ENCODE assay signal across 39 mouse cellular contexts in genomic region chr5:25247036-25247435, GRCm38 (mm10). TPM values are rescaled to one million over a fixed set of nuclear protein-coding genes. Genes with fewer than 3 reads are reported as not detected.
DNase-seq lines count a peak whose midpoint lies in the region; ATAC-seq lines count a peak whose summit lies in the region.
"Had no signal": no experiment of that assay in that cellular context is flagged by ENCODE, and none has a peak within 500 bp of the region (broad histone marks: within the 10 kb centered on the region; RNA-seq: fewer than 3 reads in every experiment).

No protein-coding gene starts in this region.

- H3K36me3 ChIP-seq in liver, embryonic 15.5 days (replicated peaks) = peaks cover 3% of the 10 kb centered on the region; the same call in 1 of the 2 replicates
- no peaks in the 10 kb centered on the region for H3K36me3 ChIP-seq in liver, embryonic 11.5 days (ENCODE audit: control insufficient read depth, insufficient read depth, low read length)
- peaks cover 6% of the 10 kb centered on the region; the same call in 1 of the 2 replicates for H3K36me3 ChIP-seq in kidney, embryonic 14.5 days (ENCODE audit: control insufficient read depth, insufficient read depth, low read length)

- H3K4me2 ChIP-seq in liver, embryonic 15.5 days = no peak overlapping the region
- H3K4me2 ChIP-seq in liver, embryonic 11.5 days = no peak overlapping the region
- H3K4me2 ChIP-seq in kidney, embryonic 14.5 days (replicated peaks; ENCODE audit: low read depth, low read length) = no peak overlapping the region
- H3K4me2 ChIP-seq: embryonic facial prominence, embryonic 12.5 days; heart, embryonic 13.5 days; hindbrain, embryonic 14.5 days; lung, embryonic 14.5 days; stomach, embryonic 15.5 days had no signal

- no peaks in the 10 kb centered on the region for H3K27me3 ChIP-seq in liver, embryonic 15.5 days
- no peaks in the 10 kb centered on the region for H3K27me3 ChIP-seq in liver, embryonic 11.5 days (replicated peaks; ENCODE audit: control insufficient read depth, insufficient read depth, low read length)
- H3K27me3 ChIP-seq in kidney, embryonic 14.5 days (ENCODE audit: control insufficient read depth, insufficient read depth, low read length) = no peaks in the 10 kb centered on the region
- H3K27me3 ChIP-seq: CH12.LX; embryonic facial prominence, embryonic 12.5 days; heart, embryonic 13.5 days; stomach, embryonic 15.5 days had no signal

- H3K9me3 ChIP-seq in liver, embryonic 15.5 days (replicated peaks) = no peaks in the 10 kb centered on the region
- H3K9me3 ChIP-seq in liver, embryonic 11.5 days (ENCODE audit: control insufficient read depth, low read length) = no peaks in the 10 kb centered on the region
- H3K9me3 ChIP-seq in kidney, embryonic 14.5 days (ENCODE audit: control insufficient read depth, low read length) = no peaks in the 10 kb centered on the region
- H3K9me3 ChIP-seq: embryonic facial prominence, embryonic 12.5 days; heart, embryonic 13.5 days; stomach, embryonic 15.5 days had no signal

- 0 out of 2 replicates have a peak, but pooled peaks cover 4% of the 10 kb centered on the region for H3K4me1 ChIP-seq in liver, embryonic 15.5 days (replicated peaks)
- no peaks in the 10 kb centered on the region for H3K4me1 ChIP-seq in liver, embryonic 11.5 days (replicated peaks; ENCODE audit: control insufficient read depth, insufficient read depth, low read length)
- H3K4me1 ChIP-seq in kidney, embryonic 14.5 days (ENCODE audit: control insufficient read depth, insufficient read depth, low read length) = no peaks in the 10 kb centered on the region
- H3K4me1 ChIP-seq: embryonic facial prominence, embryonic 12.5 days had no signal

- DNase-seq in liver, embryonic 11.5 days (ENCODE audit: low spot score) = no peak
- peak; percentile 65 for DNase-seq in kidney, postnatal 14 days
- no peak for DNase-seq in adrenal gland, postnatal 4 days (ENCODE audit: low spot score in 2 of 2)
- DNase-seq in adrenal gland, postnatal 36 days = no peak
- no peak for DNase-seq in embryo, embryonic 10 days (ENCODE audit: low spot score)
- DNase-seq: adrenal gland, adult 2 months; cerebellum, adult 11 months; cerebellum, adult 9-10 months; cerebellum, postnatal 36 days; embryo, embryonic 11 days; gastrocnemius, postnatal 25 days; heart, adult 2 months; heart, postnatal 10 days; layer of hippocampus, postnatal 36 days; left cerebral cortex, postnatal 4 days; lung, embryonic 14.5 days; lung, postnatal 14 days; midbrain, embryonic 14.5 days; thymus, postnatal 14 days had no signal

- no peak for ATAC-seq in liver, embryonic 15.5 days (ENCODE audit: insufficient read depth)
- ATAC-seq in liver, embryonic 11.5 days (replicated peaks; ENCODE audit: low FRiP score) = no peak
- ATAC-seq in kidney, embryonic 14.5 days (ENCODE audit: low FRiP score, low TSS enrichment) = no peak
- ATAC-seq: activated CD4-positive, CD25-positive, alpha-beta regulatory T cell, adult 4 months; forebrain, embryonic 14.5 days; intestine, postnatal 0 days had no signal

- 58% methylated on average over 3 of the region's 3 CpGs for WGBS in liver, embryonic 15.5 days (ENCODE audit: insufficient replicate concordance)
- 74% methylated on average over 3 of the region's 3 CpGs for WGBS in liver, embryonic 11.5 days
- WGBS in kidney, embryonic 14.5 days = 79% methylated on average over 3 of the region's 3 CpGs

- H3K9ac ChIP-seq in liver, embryonic 15.5 days = no peak overlapping the region
- no peak overlapping the region for H3K9ac ChIP-seq in liver, embryonic 11.5 days (ENCODE audit: low read depth, low read length)
- no peak overlapping the region for H3K9ac ChIP-seq in kidney, embryonic 14.5 days (ENCODE audit: low read depth, low read length)
- H3K9ac ChIP-seq: embryonic facial prominence, embryonic 12.5 days; heart, embryonic 13.5 days; hindbrain, embryonic 14.5 days; lung, embryonic 14.5 days; stomach, embryonic 15.5 days had no signal

- peak overlapping the region; percentile 66 for H3K27ac ChIP-seq in liver, embryonic 15.5 days (replicated peaks)
- H3K27ac ChIP-seq in liver, embryonic 11.5 days (ENCODE audit: low read depth, low read length) = no peak overlapping the region
- peak overlapping the region; percentile 30; the same call in 1 of the 2 replicates for H3K27ac ChIP-seq in kidney, embryonic 14.5 days (ENCODE audit: low read depth, low read length)
- H3K27ac ChIP-seq: embryonic facial prominence, embryonic 12.5 days; heart, adult 2 months; heart, embryonic 13.5 days; hindbrain, embryonic 14.5 days; stomach, embryonic 15.5 days had no signal

- no peak overlapping the region for H3K4me3 ChIP-seq in liver, embryonic 15.5 days (replicated peaks)
- no peak overlapping the region for H3K4me3 ChIP-seq in liver, embryonic 11.5 days (ENCODE audit: low read depth, low read length)
- H3K4me3 ChIP-seq in kidney, embryonic 14.5 days (ENCODE audit: low read length) = no peak overlapping the region
- H3K4me3 ChIP-seq: embryonic facial prominence, embryonic 12.5 days; heart, adult 2 months; heart, embryonic 13.5 days; stomach, embryonic 15.5 days had no signal

RNA-seq across cellular contexts. Expression of gene E130116L18Rik, which starts 24.1 kb away (rescaled TPM):
- polyA plus RNA-seq in liver, embryonic 15.5 days (2015; fragmentation: Nextera tagmentation; extraction: Ambion mirVana) = not detected in 2 replicates
- polyA plus RNA-seq in liver, embryonic 11.5 days (2014; fragmentation: Nextera tagmentation; extraction: Ambion mirVana) = not detected in 2 replicates
- not detected in 2 replicates for polyA plus RNA-seq in kidney, embryonic 14.5 days (2014; fragmentation: Nextera tagmentation; extraction: Ambion mirVana)
- not detected for total RNA-seq in adrenal gland, postnatal 4 days (2021)
- total RNA-seq in adrenal gland, postnatal 36 days (2021) = not detected
- total RNA-seq: adrenal gland, adult 2 months; CH12.LX; ES-E14; gastrocnemius, adult 18-20 months; gastrocnemius, postnatal 25 days; heart, adult 2 months; heart, postnatal 10 days; hematopoietic stem cell, adult 5-6 weeks; layer of hippocampus, postnatal 36 days; left cerebral cortex, postnatal 4 days; monocyte, adult 5-6 weeks had no signal
- polyA plus RNA-seq: activated CD4-positive, CD25-positive, alpha-beta regulatory T cell, adult 4 months; adrenal gland, adult 2 months; C2C12; embryonic facial prominence, embryonic 12.5 days; forebrain, embryonic 14.5 days; frontal cortex, adult 2 months; heart, adult 2 months; heart, embryonic 13.5 days; hindbrain, embryonic 14.5 days; limb, embryonic 14.5 days; lung, embryonic 14.5 days; midbrain, embryonic 14.5 days; neural tube, embryonic 14.5 days; small intestine, adult 2 months; stomach, embryonic 15.5 days; urinary bladder, adult 2 months had no signal

RNA-seq across cellular contexts. Expression of gene Galnt11, which starts 25.3 kb away (rescaled TPM):
- 10.7 and 14.0 TPM in 2 replicates for polyA plus RNA-seq in liver, embryonic 15.5 days (2015; fragmentation: Nextera tagmentation; extraction: Ambion mirVana)
- polyA plus RNA-seq in liver, embryonic 11.5 days (2014; fragmentation: Nextera tagmentation; extraction: Ambion mirVana) = 14.9 and 15.4 TPM in 2 replicates
- polyA plus RNA-seq in kidney, embryonic 14.5 days (2014; fragmentation: Nextera tagmentation; extraction: Ambion mirVana) = 25.5 and 42.9 TPM in 2 replicates
- total RNA-seq in adrenal gland, postnatal 4 days (2021) = 10 to 100 TPM; 43.1 to 63.7 TPM
- total RNA-seq in adrenal gland, postnatal 36 days (2021) = 10 to 100 TPM; 39.6 to 51.8 TPM
